Mouse (Mus musculus) hindbrain, embryonic 15.5 days (tissue): ENCODE measurements around the gene Btbd18. TPM values are rescaled to one million over a fixed set of nuclear protein-coding genes. Genes with fewer than 3 reads are reported as not detected.

Experiments used
- ATAC-seq: fragments of 200-750 bp; cut with Nextera tagmentation; 2 replicates; pipeline ENCODE4 v1.8.0; 2017; ENCODE audit warnings: low read depth, moderate number of reproducible peaks, moderate TSS enrichment; ENCODE audit not compliant: low FRiP score
- H3K27ac ChIP-seq: fragments of 300-500 bp; sonication (generic); replicated peaks from 2 replicates; pipeline ENCODE4 v1.5.1; 2015; ENCODE audit warnings: mild to moderate bottlenecking, inconsistent platforms
- H3K27me3 ChIP-seq: fragments of 300-500 bp; sonication (generic); 2 replicates; pipeline ENCODE4 v1.6.1; 2015; ENCODE audit warnings: control low read depth, inconsistent platforms
- H3K36me3 ChIP-seq: fragments of 300-500 bp; sonication (generic); 2 replicates; pipeline ENCODE4 v1.6.1; 2015; ENCODE audit warnings: control low read depth, inconsistent platforms
- H3K4me1 ChIP-seq: fragments of 300-500 bp; sonication (generic); replicated peaks from 2 replicates; pipeline ENCODE4 v1.6.1; 2015; ENCODE audit warnings: control low read depth, inconsistent platforms
- H3K4me2 ChIP-seq: fragments of 300-500 bp; sonication (generic); 2 replicates; pipeline ENCODE4 v1.6.1; 2015; ENCODE audit warnings: moderate library complexity, mild to moderate bottlenecking, inconsistent platforms
- H3K4me3 ChIP-seq: fragments of 300-500 bp; sonication (generic); 2 replicates; pipeline ENCODE4 v1.5.1; 2015; ENCODE audit warnings: mild to moderate bottlenecking, inconsistent platforms
- H3K9ac ChIP-seq: fragments of 300-500 bp; sonication (generic); 2 replicates; pipeline ENCODE4 v1.6.1; 2015; ENCODE audit warnings: inconsistent platforms
- H3K9me3 ChIP-seq: fragments of 300-500 bp; sonication (generic); 2 replicates; pipeline ENCODE4 v1.6.1; 2016; ENCODE audit warnings: control low read depth, inconsistent platforms
- WGBS: fragments of 180-500 bp; shearing (Covaris S2); methylation state at CpG from one replicate; pipeline ENCODE4 v1.1.7; 2015; 5-methylcytosine and 5-hydroxymethylcytosine counted together
- polyA plus RNA-seq: library from polyadenylated mRNA; unstranded; fragments of >200 nt; fragmentation: Nextera tagmentation; extraction: Ambion mirVana; gene quantifications from 2 replicates; pipeline ENCODE4 v1.2.1, GENCODE M21; 2015

Btbd18 gene
- polyA plus RNA-seq: 0.10 and 0.35 TPM in 2 replicates

DNA sequence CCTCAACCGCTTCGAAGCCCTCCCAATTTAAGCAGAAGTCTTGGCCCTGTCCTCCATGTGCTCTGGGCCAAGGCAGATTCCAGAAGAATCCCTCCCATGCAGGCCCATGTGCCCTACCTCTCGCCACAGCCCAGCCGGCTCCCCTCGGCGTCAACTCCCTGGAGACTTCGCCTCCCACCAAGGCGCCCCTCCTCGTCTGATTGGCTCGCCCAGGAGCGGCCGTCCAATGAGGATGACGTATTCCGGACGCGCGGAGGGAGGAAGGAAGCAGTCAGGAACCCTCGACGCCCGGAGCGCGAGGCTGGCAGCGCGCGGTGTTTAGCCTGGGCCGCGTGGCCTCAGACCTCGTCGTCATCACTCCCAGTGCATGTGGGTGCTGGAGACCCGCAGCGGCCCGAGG, at the start of gene Btbd18:
TSS of gene Btbd18 (plus strand) at position 274 of the 400 bp plus-strand sequence.
- H3K9me3 ChIP-seq: no peaks in the 10 kb centered on the region
- H3K27me3 ChIP-seq: no peaks in the 10 kb centered on the region
- H3K36me3 ChIP-seq: no peaks in the 10 kb centered on the region
- no peak within 1 kb of the TSS for H3K9ac ChIP-seq
- no peak within 1 kb of the TSS for H3K27ac ChIP-seq
- H3K4me2 ChIP-seq: no peak within 1 kb of the TSS
- ATAC-seq: no peak
- WGBS: 93% methylated on average over 32 of the region's 32 CpGs
- H3K4me3 ChIP-seq: no peak within 1 kb of the TSS
- H3K4me1 ChIP-seq: no peaks in the 10 kb centered on the region

DNA sequence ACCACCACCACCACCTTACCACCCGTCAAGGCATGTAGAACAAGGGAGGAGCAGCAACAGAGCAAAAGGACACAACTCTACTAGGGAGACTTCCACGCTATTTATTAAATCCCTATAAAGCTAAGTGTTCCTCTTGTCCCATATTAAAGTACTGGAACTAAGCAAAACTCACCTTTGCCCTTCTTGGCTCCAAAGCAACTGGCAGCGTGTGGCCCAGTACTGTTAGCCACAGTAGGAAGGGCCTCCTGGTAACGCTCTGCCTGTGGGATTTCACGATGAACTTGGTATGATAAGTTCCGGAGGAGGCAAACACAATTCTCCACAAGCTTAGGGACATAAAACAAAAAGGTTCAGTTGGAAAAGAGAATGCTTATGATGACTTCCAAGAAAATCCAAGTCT, 46.1 kb upstream of the Btbd18 start:
- no peaks in the 10 kb centered on the region for H3K27me3 ChIP-seq
- H3K9me3 ChIP-seq: no peaks in the 10 kb centered on the region
- ATAC-seq: no peak
- no peak overlapping the region for H3K4me2 ChIP-seq
- peaks cover 88% of the 10 kb centered on the region for H3K36me3 ChIP-seq
- no peaks in the 10 kb centered on the region for H3K4me1 ChIP-seq
- no peak overlapping the region for H3K9ac ChIP-seq
- WGBS: 95% methylated on average over 6 of the region's 6 CpGs
- H3K4me3 ChIP-seq: no peak overlapping the region
- H3K27ac ChIP-seq: no peak overlapping the region

DNA sequence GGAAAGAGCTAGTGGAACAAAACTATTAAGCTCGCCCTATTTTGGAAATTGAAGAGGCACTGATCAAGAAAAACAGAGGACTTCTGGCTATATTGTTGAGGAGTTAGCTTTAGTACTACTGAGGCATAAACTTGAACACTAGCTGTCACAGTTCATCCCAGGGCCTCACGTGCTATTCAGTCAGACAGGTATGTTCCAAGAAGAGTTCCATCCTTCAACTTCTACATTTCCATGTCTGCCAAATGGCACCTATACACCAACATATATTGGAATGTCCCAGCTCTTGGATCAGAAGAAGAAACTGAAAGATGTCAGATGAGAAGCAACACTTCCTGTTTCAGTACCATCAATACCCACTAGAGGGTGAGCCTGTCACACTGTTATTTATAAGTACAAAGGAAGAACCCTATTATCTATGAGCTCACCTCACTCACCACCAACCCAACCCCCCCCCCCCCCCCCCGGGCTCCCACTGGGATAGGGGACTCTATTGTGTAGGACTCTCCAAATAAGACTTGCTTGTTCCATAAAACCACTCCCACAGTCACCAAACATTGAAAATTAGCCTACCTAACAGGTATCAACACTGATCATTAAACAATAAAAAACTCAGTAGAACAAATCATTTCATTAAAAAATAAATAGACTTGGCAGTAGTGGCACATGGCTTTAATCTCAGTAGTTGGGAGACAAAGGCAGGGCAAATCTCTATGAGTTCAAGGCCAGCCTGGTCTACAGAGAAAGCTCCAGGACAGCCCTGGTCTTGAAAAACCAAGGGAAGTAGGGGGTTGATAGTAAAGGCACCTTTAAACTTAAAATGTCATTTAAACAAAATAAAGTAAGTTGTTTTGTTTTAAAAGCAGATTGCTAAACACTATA, 41.0 kb upstream of the Btbd18 start:
- Histone ChIP-seq H3K36me3 (peaks cover 82% of the 10 kb centered on the region), H3K4me3 (no peak overlapping the region), H3K9me3 (no peaks in the 10 kb centered on the region), H3K27ac (no peak overlapping the region), H3K4me1 (no peaks in the 10 kb centered on the region), H3K4me2 (no peak overlapping the region), H3K9ac (no peak overlapping the region), H3K27me3 (no peaks in the 10 kb centered on the region)
- 75% methylated on average over 3 of the region's 3 CpGs for WGBS
- peak; percentile 68; the same call in 1 of the 2 replicates for ATAC-seq

DNA sequence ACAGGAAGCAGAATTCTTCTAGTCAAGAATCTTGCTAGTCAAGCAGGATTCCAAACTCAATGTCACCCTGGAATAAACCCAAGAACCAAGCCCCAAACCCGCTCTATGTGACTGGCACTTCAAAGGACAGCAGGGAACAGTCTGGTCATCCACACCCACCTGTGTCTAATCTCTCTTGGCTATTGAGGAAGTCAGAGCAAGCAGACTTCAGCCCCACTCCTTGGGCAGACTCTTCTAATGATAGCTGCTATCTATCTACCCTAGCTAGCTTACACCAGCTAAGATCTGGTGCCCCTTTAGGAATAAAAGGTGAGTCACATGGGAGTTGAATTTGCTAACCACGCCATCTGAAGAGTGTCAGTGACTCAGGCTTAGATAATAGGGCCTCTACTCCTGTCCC, 40.0 kb upstream of the Btbd18 start:
- peaks cover 72% of the 10 kb centered on the region for H3K36me3 ChIP-seq
- no peak for ATAC-seq
- H3K27ac ChIP-seq: no peak overlapping the region

DNA sequence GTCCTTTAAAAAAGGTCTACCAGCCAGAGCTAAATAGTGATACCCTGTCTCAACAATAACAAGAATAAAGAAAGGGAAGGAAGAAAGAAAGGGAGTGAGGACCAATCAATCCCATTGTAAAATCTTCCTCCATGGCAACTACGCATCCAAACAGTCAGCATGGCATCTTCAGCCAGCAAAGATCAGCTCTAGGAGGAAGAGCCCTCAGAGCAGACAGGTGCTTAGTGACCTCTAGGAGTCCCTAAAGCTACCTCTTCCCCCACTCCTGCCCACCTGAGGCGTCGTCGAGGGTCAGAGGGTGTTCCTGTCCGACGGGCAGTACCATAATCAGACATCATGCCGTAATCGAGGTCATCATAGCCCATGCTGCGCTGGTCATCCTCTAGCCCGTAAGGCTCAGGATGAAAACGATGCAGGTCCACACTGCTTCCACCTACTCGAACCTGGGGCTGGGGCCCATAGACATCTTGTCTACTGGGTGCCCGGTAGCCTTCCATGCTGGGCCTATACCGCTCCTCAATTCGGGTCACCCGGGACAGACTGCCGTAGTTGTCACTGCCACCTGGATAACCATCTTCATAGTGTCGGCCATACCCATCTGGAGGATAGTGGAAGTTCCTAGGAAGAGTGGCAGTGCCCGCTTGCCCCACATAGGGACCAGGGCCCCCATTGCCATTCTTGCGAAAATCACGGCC, 39.1 kb upstream of the Btbd18 start:
- Histone ChIP-seq H3K9ac (no peak overlapping the region), H3K4me3 (no peak overlapping the region), H3K27ac (no peak overlapping the region), H3K36me3 (peaks cover 68% of the 10 kb centered on the region), H3K4me1 (no peaks in the 10 kb centered on the region), H3K4me2 (no peak overlapping the region), H3K27me3 (no peaks in the 10 kb centered on the region), H3K9me3 (no peaks in the 10 kb centered on the region)
- no peak for ATAC-seq
- WGBS: 96% methylated on average over 21 of the region's 21 CpGs

More for the DNA sequence above, 40.0 kb upstream of the Btbd18 start:
- Histone ChIP-seq H3K27me3 (no peaks in the 10 kb centered on the region), H3K9ac (no peak overlapping the region), H3K4me3 (no peak overlapping the region), H3K4me1 (no peaks in the 10 kb centered on the region), H3K9me3 (no peaks in the 10 kb centered on the region), H3K4me2 (no peak overlapping the region)
- WGBS: 90% methylated on average over 2 of the region's 2 CpGs

DNA sequence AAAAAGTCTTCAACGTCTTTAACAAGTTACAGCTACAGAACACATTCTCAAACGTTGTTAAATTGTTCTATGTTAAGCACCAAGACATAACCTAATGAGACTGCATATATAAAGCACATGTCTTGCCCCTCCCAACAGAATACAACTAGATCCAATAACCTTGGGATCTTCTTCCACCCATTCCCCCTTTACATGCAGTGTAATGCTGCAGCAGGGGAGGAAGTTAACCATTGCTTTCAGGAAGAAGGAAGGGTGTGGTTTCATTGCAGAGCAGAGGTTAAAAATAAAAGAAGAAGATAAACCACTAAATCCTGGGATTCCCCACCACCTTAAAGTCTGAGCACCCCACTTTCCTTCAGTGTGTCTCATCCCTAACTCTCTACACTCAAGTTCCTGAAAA, 36.2 kb upstream of the Btbd18 start:
- no peak overlapping the region for H3K4me3 ChIP-seq
- H3K4me1 ChIP-seq: no peaks in the 10 kb centered on the region; the same call in 1 of the 2 replicates
- H3K9ac ChIP-seq: no peak overlapping the region
- H3K36me3 ChIP-seq: peaks cover 46% of the 10 kb centered on the region
- no peaks in the 10 kb centered on the region for H3K27me3 ChIP-seq
- no peak overlapping the region; the same call in 1 of the 2 replicates for H3K27ac ChIP-seq
- H3K9me3 ChIP-seq: no peaks in the 10 kb centered on the region
- 79% methylated on average over 2 of the region's 2 CpGs for WGBS
- ATAC-seq: no peak
- no peak overlapping the region for H3K4me2 ChIP-seq

DNA sequence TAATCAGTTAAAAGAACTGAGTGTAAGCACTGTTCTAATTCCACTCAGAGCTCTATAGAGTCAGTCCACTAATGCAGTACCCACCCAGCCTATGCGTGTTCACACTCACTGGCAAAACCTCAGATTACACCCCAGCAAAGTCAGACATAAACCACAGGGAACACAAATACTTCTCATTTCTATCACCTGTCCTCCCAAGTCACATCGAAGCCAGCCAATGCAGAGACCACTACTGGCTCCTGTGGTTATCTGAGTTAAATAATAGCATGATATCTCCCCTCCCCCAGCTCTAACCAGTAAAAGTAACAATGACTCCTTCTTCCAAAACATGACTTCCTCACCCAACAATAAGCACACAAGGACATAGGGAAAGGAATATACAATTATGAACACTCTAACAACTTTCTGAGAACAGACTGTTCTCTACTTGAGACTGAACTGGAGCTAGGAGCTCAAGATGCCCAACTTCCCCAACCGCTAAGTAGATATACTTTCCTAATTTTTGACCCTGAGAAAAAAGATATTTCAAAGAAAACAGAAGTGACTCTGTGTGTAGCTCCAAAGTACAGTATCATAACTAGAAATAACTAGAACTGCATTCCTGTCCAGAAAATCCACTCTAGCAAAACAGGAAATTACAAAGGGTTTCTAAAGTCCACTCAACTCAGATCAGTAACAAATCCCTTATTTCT, 35.3 kb upstream of the Btbd18 start:
- H3K9ac ChIP-seq: no peak overlapping the region
- no peaks in the 10 kb centered on the region for H3K27me3 ChIP-seq
- no peak for ATAC-seq
- H3K27ac ChIP-seq: no peak overlapping the region
- WGBS: 95% methylated on average over 3 of the region's 3 CpGs
- H3K9me3 ChIP-seq: no peaks in the 10 kb centered on the region
- H3K4me1 ChIP-seq: no peaks in the 10 kb centered on the region; the same call in 1 of the 2 replicates
- no peak overlapping the region for H3K4me2 ChIP-seq
- H3K36me3 ChIP-seq: peaks cover 45% of the 10 kb centered on the region
- H3K4me3 ChIP-seq: no peak overlapping the region

DNA sequence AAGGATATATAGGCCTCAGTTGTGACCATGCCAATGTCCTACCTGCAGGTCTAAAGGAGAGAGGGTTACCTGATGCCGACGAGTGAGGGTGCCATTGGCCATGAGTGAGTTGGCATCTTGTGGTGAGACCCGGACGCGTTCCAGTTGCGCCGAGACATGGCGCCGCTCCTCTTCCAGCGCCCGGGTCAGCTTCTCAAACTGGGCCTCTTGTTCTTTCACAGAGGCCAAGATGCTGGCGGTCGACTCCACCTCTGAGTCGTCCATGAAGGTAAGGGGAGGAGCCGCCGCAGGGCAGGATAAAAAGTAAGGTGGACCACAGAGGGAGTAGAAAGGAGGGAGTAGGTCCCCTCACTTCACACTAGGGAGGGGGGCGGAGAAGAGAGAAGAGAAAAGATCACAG, 34.7 kb upstream of the Btbd18 start:
- ATAC-seq: no peak
- H3K27me3 ChIP-seq: no peaks in the 10 kb centered on the region

DNA sequence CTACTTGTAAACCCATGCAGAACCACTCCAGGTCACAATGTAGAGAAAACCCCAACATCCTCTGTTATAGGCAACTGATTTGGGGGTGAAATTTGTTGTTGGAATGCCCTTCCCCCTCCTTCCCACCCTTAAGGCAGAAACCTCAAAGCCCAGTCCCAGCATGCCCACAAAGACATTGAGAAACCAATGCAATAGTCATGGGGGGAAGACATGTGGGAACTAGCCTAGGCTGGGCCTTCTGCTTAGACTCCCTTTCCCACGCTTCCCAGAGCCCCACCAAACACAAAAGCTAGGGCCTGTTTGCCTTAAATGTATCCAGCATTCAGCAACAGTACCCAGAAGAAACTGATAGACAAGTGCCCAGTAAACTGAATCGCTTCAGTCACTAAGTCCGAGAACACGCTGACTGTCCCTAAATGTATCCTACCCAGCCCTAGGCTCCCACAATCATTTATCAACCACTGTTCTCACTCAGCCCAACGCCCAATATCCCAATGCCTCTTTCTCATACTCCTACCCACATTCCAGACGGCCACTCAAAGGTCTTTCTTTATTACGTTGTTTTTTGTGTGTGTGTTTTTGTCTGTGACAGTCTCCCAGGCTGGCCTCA, 32.4 kb upstream of the Btbd18 start:
- no peaks in the 10 kb centered on the region; the same call in 1 of the 2 replicates for H3K4me1 ChIP-seq
- WGBS: 64% methylated on average over 7 of the region's 7 CpGs
- H3K9me3 ChIP-seq: no peaks in the 10 kb centered on the region
- H3K4me3 ChIP-seq: no peak overlapping the region
- no peak overlapping the region for H3K9ac ChIP-seq
- ATAC-seq: no peak
- no peak overlapping the region for H3K4me2 ChIP-seq
- no peak overlapping the region for H3K27ac ChIP-seq
- H3K36me3 ChIP-seq: peaks cover 16% of the 10 kb centered on the region
- H3K27me3 ChIP-seq: no peaks in the 10 kb centered on the region

More for the DNA sequence above, 34.7 kb upstream of the Btbd18 start:
- peaks cover 38% of the 10 kb centered on the region for H3K36me3 ChIP-seq
- WGBS: 94% methylated on average over 17 of the region's 17 CpGs
- H3K27ac ChIP-seq: no peak overlapping the region
- H3K4me1 ChIP-seq: no peaks in the 10 kb centered on the region; the same call in 1 of the 2 replicates
- H3K4me3 ChIP-seq: no peak overlapping the region
- H3K9me3 ChIP-seq: no peaks in the 10 kb centered on the region
- no peak overlapping the region for H3K9ac ChIP-seq
- no peak overlapping the region for H3K4me2 ChIP-seq

DNA sequence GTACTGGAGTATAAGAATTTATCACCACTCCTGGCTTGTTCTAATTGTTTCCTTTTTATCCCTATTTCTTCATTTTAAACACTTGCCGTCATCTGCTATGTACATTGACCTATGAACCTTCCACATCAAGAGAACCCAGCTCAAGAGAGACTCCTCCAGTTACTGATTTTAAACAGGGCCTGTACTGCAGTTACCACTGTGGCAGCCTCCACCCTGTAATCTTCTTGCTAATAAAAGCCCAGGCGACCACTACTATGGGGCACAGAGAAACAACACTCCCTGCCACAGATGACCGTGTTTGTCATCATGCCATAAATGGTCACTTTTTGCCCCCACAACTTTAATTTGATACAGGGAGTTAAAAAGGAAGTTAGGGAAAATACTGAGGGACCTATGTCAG, 31.8 kb upstream of the Btbd18 start:
- peaks cover 2% of the 10 kb centered on the region; the same call in 1 of the 2 replicates for H3K4me1 ChIP-seq
- H3K9me3 ChIP-seq: no peaks in the 10 kb centered on the region
- no peak overlapping the region for H3K4me3 ChIP-seq
- peaks cover 13% of the 10 kb centered on the region for H3K36me3 ChIP-seq
- H3K9ac ChIP-seq: no peak overlapping the region
- H3K4me2 ChIP-seq: no peak overlapping the region
- no peaks in the 10 kb centered on the region for H3K27me3 ChIP-seq
- H3K27ac ChIP-seq: no peak overlapping the region
- 68% methylated on average over 3 of the region's 3 CpGs for WGBS
- no peak for ATAC-seq

DNA sequence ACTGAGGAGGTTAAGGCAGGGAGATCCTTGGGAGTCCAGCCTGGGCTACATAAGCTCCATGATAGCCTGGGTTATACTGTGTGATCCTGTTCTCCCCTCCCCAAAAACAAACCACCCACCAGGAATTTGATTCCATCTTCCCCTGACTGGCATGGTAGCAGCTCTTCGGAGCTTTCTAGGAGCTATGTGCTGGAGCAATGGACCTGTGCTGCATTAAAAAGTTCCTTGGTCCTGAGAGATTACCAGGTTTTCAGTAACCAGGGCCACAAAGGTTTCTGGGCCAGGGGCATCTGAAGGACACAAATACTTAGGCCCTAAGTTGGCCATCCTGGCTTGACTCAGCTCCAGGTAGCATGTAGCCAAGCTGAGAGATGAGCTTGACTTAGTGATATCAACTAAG, 26.9 kb upstream of the Btbd18 start:
- 91% methylated on average over 1 of the region's 1 CpGs for WGBS

More for the DNA sequence above, 26.9 kb upstream of the Btbd18 start:
- no peak overlapping the region for H3K27ac ChIP-seq
- no peak overlapping the region for H3K4me3 ChIP-seq
- no peak overlapping the region for H3K4me2 ChIP-seq
- H3K9me3 ChIP-seq: no peaks in the 10 kb centered on the region
- no peak overlapping the region for H3K9ac ChIP-seq
- no peaks in the 10 kb centered on the region for H3K27me3 ChIP-seq
- no peaks in the 10 kb centered on the region for H3K36me3 ChIP-seq
- ATAC-seq: no peak
- peaks cover 37% of the 10 kb centered on the region for H3K4me1 ChIP-seq
